Mouse (Mus musculus): ENCODE results near the gene Gdpgp1.

DNA sequence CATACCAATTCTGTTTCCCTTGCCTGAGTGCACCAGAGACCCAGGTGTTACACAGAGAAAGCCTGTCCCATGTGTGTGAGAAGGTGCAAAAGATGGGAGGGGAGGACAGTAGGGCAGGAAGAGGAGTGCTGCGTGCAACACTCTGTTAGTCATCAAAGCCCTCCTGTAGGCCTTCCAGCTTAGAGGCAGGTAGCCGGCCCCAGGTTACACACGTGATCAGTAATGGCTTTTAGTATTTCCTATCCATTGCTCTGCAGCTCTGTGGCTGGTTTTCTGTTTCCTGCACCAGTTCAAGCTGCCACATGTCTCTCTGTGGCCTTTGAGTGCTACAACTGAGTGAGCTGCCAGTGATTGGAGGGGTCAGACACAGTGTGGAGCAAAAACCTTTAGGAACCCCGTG lies 28.3 kb upstream of the Gdpgp1 start:
- no peak for TF ChIP-seq CTCF (IDR thresholded peaks at IDR 0.05; ENCODE audit: borderline replicate concordance, insufficient read depth, low read depth, low read length)
- no peak for TF ChIP-seq POLR2A (IDR thresholded peaks at IDR 0.05; ENCODE audit: borderline replicate concordance, insufficient read depth, low read length)
